Mouse (Mus musculus) ovary, adult 2 months (tissue): ENCODE data around the gene Mrgprb2. TPM values are rescaled to one million over a fixed set of nuclear protein-coding genes. Genes with fewer than 3 reads are reported as not detected.

Source experiments
- polyA plus RNA-seq: library from polyadenylated mRNA; depleted of rRNA; stranded (reverse); fragments of >200 nt; gene quantifications from 2 replicates; pipeline ENCODE4 v1.2.3, GENCODE M21; 2012; rRNA removed

Gene Mrgprb2
- polyA plus RNA-seq, result 0.07 TPM in 1 of 2 replicates, not detected in the other

GRCm38 (mm10) chr7:48557986-48558385 is at the start of gene Mrgprb2:
Mrgprb2 (minus strand) TSS chr7:48558086.

Other genes with a start within 250 kb of the Mrgprb2 start
- gene Mrgprb8, start 169.6 kb downstream of the Mrgprb2 start, polyA plus RNA-seq, result not detected in 2 replicates
- 0.06 and 0.07 TPM in 2 replicates for gene Mrgprb1, start 101.7 kb downstream of the Mrgprb2 start, polyA plus RNA-seq
- 0.03 TPM in 1 of 2 replicates, not detected in the other for gene Mrgprx2, start 58.8 kb downstream of the Mrgprb2 start, polyA plus RNA-seq
- not detected in 2 replicates for gene Mrgprb3, start 85.7 kb upstream of the Mrgprb2 start, polyA plus RNA-seq
- gene Zdhhc13, start 230.9 kb upstream of the Mrgprb2 start, polyA plus RNA-seq, result 10.1 and 10.5 TPM in 2 replicates